Mouse (Mus musculus) neutrophil, adult 59 days (primary cell): ENCODE measurements around the gene Amy2a2. TPM values are rescaled to one million over a fixed set of nuclear protein-coding genes. Genes with fewer than 3 reads are reported as not detected.

Experiments
- total RNA-seq, 2 experiments: library from RNA; stranded (reverse); gene quantifications; 1 replicate in 1 of 2; 2 replicates in 1 of 2; pipeline ENCODE4 v1.2.4; 2023

Amy2a2 gene
- not detected for total RNA-seq

GRCm38 (mm10) chr3:113356558-113356957 is at the start of gene Amy2a2:
Gene Amy2a2, minus strand, starts transcription at chr3:113356658.

GRCm38 (mm10) chr3:113323952-113324351 is 32.5 kb downstream of the Amy2a2 start, which contains the start of gene Amy2a3:
Gene Amy2a3, minus strand, starts transcription at chr3:113324052.

Other genes with a start within 250 kb of the Amy2a2 start
- not detected for gene Amy2a5, start 97.8 kb downstream of the Amy2a2 start, total RNA-seq
- not detected for gene Amy2a4, start 65.2 kb downstream of the Amy2a2 start, total RNA-seq
- not detected for gene Amy2a3, start 32.6 kb downstream of the Amy2a2 start, total RNA-seq
- gene Amy2a1, start 175.8 kb upstream of the Amy2a2 start, total RNA-seq = not detected